Mouse (Mus musculus): ENCODE measurements around the gene Fkbp5.

DNA sequence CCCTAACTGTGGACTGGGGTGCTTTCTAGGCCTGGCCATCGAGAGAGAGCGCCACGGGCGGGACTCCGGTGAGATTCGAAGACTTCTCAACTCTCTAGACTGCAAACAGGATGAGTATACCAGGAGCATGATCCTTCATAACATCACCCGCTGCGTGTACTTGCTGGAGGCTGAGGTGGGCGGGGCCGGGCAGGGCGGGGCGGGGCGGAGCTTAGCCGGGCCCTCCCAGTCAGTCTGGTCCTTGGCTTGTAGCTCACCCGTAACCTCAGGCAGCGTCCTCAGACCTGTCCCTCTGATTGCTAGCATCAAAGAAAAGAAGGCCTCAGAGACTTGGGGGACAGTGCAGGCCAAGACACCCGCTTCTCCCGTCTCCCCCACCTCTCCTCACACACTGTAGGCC lies 14.6 kb upstream of the Fkbp5 start:
- TF ChIP-seq CTCF (IDR thresholded peaks at IDR 0.05; ENCODE audit: control insufficient read depth, insufficient read depth, low read length) (no peak), POLR2A (IDR thresholded peaks at IDR 0.05; ENCODE audit: borderline replicate concordance, control insufficient read depth, low read depth, low read length) (no peak)
